Mouse (Mus musculus): ENCODE measurements around the gene Gm8439. TPM values are rescaled to one million over a fixed set of nuclear protein-coding genes. Genes with fewer than 3 reads are reported as not detected.
"Not testable (repeated sequence)": the region's sequence is repeated elsewhere in the genome, so short reads cannot be mapped to it uniquely, and the experiment has no call there.

Gm8439 gene
- polyA plus RNA-seq, 1 experiment = not detected

- Histone ChIP-seq H3K4me1 (ENCODE audit: control insufficient read depth, insufficient read depth, low read length) (peaks cover under 1% of the 10 kb centered on the region; the same call in 1 of the 2 replicates), H3K4me3 (ENCODE audit: control insufficient read depth, low read depth, low read length) (no peak overlapping the region), H3K36me3 (ENCODE audit: control insufficient read depth, insufficient read depth, low read length) (no peaks in the 10 kb centered on the region), H3K27ac (ENCODE audit: control insufficient read depth, insufficient read depth, low read depth, low read length) (no peak overlapping the region), H3K27me3 (ENCODE audit: control insufficient read depth, insufficient read depth, low read length) (no peaks in the 10 kb centered on the region)
- TF ChIP-seq CTCF (IDR thresholded peaks at IDR 0.05; ENCODE audit: control insufficient read depth, insufficient read depth, insufficient replicate concordance, low read depth, low read length) = peak; percentile 41; the same call in 1 of the 2 replicates
- no peak for TF ChIP-seq POLR2A (IDR thresholded peaks at IDR 0.05; ENCODE audit: control insufficient read depth, low read depth, low read length)
Measured at GRCm38 (mm10) chr4:120589815-120590422, 1.4 kb downstream of the Gm8439 start.

- TF ChIP-seq CTCF (IDR thresholded peaks at IDR 0.05; ENCODE audit: control insufficient read depth, insufficient read depth, insufficient replicate concordance, low read depth, low read length) = no peak
Measured at GRCm38 (mm10) chr4:120590973-120591372, 2.4 kb downstream of the Gm8439 start.

DNA sequence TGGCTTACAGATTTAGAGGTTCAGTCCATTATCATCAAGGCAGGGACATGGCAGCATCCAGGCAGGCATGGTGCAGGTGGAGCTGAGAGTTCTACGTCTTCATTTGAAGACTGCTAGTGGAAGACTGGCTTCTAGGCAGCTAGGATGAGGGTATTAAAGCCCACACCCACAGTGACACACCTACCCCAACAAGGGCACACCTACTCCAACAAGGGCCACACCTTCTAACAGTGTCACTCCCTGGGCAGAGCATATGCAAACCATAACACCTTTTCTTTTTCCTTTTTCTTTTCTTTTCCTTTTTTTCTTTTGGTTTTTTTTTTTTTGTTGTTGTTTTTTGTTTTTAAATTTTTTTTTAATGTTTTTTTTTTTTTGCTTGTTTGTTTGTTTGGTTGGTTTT lies 7.7 kb downstream of the Gm8439 start:
- not testable (repeated sequence) for H3K36me3 ChIP-seq (ENCODE audit: control insufficient read depth, insufficient read depth, low read length); H3K4me3 ChIP-seq (ENCODE audit: control insufficient read depth, low read depth, low read length); H3K4me1 ChIP-seq (ENCODE audit: control insufficient read depth, insufficient read depth, low read length); H3K27me3 ChIP-seq (ENCODE audit: control insufficient read depth, insufficient read depth, low read length); H3K27ac ChIP-seq (ENCODE audit: control insufficient read depth, insufficient read depth, low read depth, low read length)

More at GRCm38 (mm10) chr4:120590973-120591372, 2.4 kb downstream of the Gm8439 start:
- no peak overlapping the region for H3K27ac ChIP-seq (ENCODE audit: control insufficient read depth, insufficient read depth, low read depth, low read length)
- H3K36me3 ChIP-seq (ENCODE audit: control insufficient read depth, insufficient read depth, low read length) = no peaks in the 10 kb centered on the region
- no peak overlapping the region for H3K4me3 ChIP-seq (ENCODE audit: control insufficient read depth, low read depth, low read length)
- no peaks in the 10 kb centered on the region for H3K4me1 ChIP-seq (ENCODE audit: control insufficient read depth, insufficient read depth, low read length)
- no peaks in the 10 kb centered on the region for H3K27me3 ChIP-seq (ENCODE audit: control insufficient read depth, insufficient read depth, low read length)

DNA sequence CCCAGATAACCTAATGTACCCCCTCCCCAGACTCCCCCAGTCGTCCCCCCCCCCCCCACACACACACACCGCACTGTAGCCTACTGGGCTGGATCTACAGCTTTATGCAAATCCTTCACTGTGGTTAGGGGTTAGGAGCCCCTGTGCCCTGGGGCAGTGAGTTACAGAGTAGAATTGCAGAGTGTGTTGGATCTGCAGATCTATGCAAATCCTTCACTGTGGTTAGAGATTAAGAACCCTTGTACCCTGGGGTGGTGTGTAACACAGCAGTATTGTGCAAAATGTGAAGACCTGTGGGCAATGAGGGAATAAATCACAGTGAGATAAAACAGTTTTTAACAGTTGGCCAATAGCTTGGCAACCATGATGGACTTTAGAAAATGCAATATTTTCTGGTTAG lies 10.4 kb downstream of the Gm8439 start:
- no peak overlapping the region for H3K27ac ChIP-seq (ENCODE audit: control insufficient read depth, insufficient read depth, low read depth, low read length)
- H3K36me3 ChIP-seq (ENCODE audit: control insufficient read depth, insufficient read depth, low read length) = no peaks in the 10 kb centered on the region
- no peak overlapping the region for H3K4me3 ChIP-seq (ENCODE audit: control insufficient read depth, low read depth, low read length)
- H3K4me1 ChIP-seq (ENCODE audit: control insufficient read depth, insufficient read depth, low read length) = no peaks in the 10 kb centered on the region
- TF ChIP-seq POLR2A (IDR thresholded peaks at IDR 0.05; ENCODE audit: control insufficient read depth, low read depth, low read length) (no peak), CTCF (IDR thresholded peaks at IDR 0.05; ENCODE audit: control insufficient read depth, insufficient read depth, insufficient replicate concordance, low read depth, low read length) (no peak)
- no peaks in the 10 kb centered on the region for H3K27me3 ChIP-seq (ENCODE audit: control insufficient read depth, insufficient read depth, low read length)

DNA sequence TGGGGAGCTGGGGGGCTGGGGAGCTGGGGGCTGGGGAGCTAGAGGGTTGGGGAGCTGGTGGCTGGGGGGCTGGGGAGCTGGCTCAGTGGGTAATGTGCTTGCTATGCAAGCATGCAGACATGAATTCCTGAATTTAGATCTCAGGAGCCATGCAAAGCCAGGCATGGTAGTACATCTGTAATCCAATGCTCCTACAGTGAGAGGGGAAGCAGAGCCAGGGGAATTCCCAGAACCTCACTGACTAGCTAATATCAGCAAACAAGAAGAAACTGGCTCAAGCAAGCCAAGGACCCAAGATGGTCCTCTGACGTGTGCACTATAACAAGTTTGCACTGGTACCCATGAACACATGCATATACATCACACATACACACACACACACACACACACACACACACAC lies 13.2 kb downstream of the Gm8439 start:
- Histone ChIP-seq H3K4me3 (ENCODE audit: control insufficient read depth, low read depth, low read length) (no peak overlapping the region), H3K36me3 (ENCODE audit: control insufficient read depth, insufficient read depth, low read length) (no peaks in the 10 kb centered on the region), H3K4me1 (ENCODE audit: control insufficient read depth, insufficient read depth, low read length) (no peaks in the 10 kb centered on the region), H3K27ac (ENCODE audit: control insufficient read depth, insufficient read depth, low read depth, low read length) (no peak overlapping the region), H3K27me3 (ENCODE audit: control insufficient read depth, insufficient read depth, low read length) (no peaks in the 10 kb centered on the region)
- TF ChIP-seq POLR2A (IDR thresholded peaks at IDR 0.05; ENCODE audit: control insufficient read depth, low read depth, low read length) (no peak), CTCF (IDR thresholded peaks at IDR 0.05; ENCODE audit: control insufficient read depth, insufficient read depth, insufficient replicate concordance, low read depth, low read length) (no peak)

DNA sequence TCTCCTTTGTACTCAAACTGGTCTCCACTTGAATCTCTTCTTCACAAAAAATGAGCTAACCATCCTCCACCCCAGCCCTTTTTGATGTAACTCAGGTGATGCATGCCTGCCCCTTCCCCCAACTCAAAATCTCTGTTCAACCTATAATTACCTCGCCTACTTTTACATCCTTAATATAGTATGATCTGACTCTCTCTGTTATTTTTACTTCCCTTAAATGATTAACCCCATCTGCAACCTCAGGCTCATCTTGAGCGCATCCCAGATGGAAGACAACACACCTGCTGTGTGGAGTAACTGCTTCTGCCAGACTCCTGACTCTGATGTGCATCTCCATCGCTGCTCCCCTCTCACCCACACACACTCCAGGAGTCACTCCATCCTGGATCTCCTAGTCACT lies 14.1 kb downstream of the Gm8439 start:
- TF ChIP-seq CTCF (IDR thresholded peaks at IDR 0.05; ENCODE audit: control insufficient read depth, insufficient read depth, insufficient replicate concordance, low read depth, low read length) = no peak
- TF ChIP-seq POLR2A (IDR thresholded peaks at IDR 0.05; ENCODE audit: control insufficient read depth, low read depth, low read length) = no peak
- no peak overlapping the region for H3K27ac ChIP-seq (ENCODE audit: control insufficient read depth, insufficient read depth, low read depth, low read length)
- no peaks in the 10 kb centered on the region for H3K36me3 ChIP-seq (ENCODE audit: control insufficient read depth, insufficient read depth, low read length)
- H3K4me1 ChIP-seq (ENCODE audit: control insufficient read depth, insufficient read depth, low read length) = no peaks in the 10 kb centered on the region
- no peak overlapping the region for H3K4me3 ChIP-seq (ENCODE audit: control insufficient read depth, low read depth, low read length)
- no peaks in the 10 kb centered on the region for H3K27me3 ChIP-seq (ENCODE audit: control insufficient read depth, insufficient read depth, low read length)

GRCm38 (mm10) chr4:120606941-120607340 lies 18.4 kb downstream of the Gm8439 start:
- TF ChIP-seq POLR2A (IDR thresholded peaks at IDR 0.05; ENCODE audit: control insufficient read depth, low read depth, low read length) (no peak), CTCF (IDR thresholded peaks at IDR 0.05; ENCODE audit: control insufficient read depth, insufficient read depth, insufficient replicate concordance, low read depth, low read length) (no peak)
- H3K4me3 ChIP-seq (ENCODE audit: control insufficient read depth, low read depth, low read length) = no peak overlapping the region
- no peaks in the 10 kb centered on the region for H3K36me3 ChIP-seq (ENCODE audit: control insufficient read depth, insufficient read depth, low read length)
- no peaks in the 10 kb centered on the region for H3K27me3 ChIP-seq (ENCODE audit: control insufficient read depth, insufficient read depth, low read length)
- no peak overlapping the region for H3K27ac ChIP-seq (ENCODE audit: control insufficient read depth, insufficient read depth, low read depth, low read length)
- H3K4me1 ChIP-seq (ENCODE audit: control insufficient read depth, insufficient read depth, low read length) = no peaks in the 10 kb centered on the region

GRCm38 (mm10) chr4:120611005-120611404 lies 22.5 kb downstream of the Gm8439 start:
- Histone ChIP-seq H3K4me3 (ENCODE audit: control insufficient read depth, low read depth, low read length) (no peak overlapping the region), H3K36me3 (ENCODE audit: control insufficient read depth, insufficient read depth, low read length) (no peaks in the 10 kb centered on the region), H3K4me1 (ENCODE audit: control insufficient read depth, insufficient read depth, low read length) (peaks cover 6% of the 10 kb centered on the region), H3K27ac (ENCODE audit: control insufficient read depth, insufficient read depth, low read depth, low read length) (no peak overlapping the region), H3K27me3 (ENCODE audit: control insufficient read depth, insufficient read depth, low read length) (no peaks in the 10 kb centered on the region)
- no peak for TF ChIP-seq POLR2A (IDR thresholded peaks at IDR 0.05; ENCODE audit: control insufficient read depth, low read depth, low read length)
- TF ChIP-seq CTCF (IDR thresholded peaks at IDR 0.05; ENCODE audit: control insufficient read depth, insufficient read depth, insufficient replicate concordance, low read depth, low read length) = no peak
